Mouse (Mus musculus): ENCODE measurements around the gene Smg1.

DNA sequence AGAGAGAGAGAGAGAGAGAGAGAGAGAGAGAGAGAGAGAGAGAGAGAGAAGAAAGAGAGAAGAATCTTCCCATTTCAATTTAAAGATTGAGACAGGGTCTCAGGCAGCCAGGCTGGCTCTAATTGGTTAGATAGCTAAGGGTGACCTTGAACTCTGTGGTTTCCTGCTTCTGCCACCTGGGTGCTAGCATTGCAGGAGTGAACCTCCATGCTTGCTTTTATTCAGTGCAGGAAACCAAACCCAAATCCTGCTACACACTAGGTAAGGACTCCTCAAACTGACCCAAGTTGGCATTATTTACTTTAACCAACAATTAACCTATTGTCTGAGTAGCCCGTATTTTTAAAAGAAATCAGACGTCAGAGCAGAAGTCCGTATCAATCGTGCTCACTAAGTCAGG lies 10.5 kb upstream of the Smg1 start:
- TF ChIP-seq CTCF (IDR thresholded peaks at IDR 0.05; ENCODE audit: control insufficient read depth, insufficient read depth, insufficient replicate concordance, low read depth, low read length) (no peak), POLR2A (IDR thresholded peaks at IDR 0.05; ENCODE audit: control insufficient read depth, low read depth, low read length) (no peak)

All from testis, adult 2 months (tissue).